Comparison of ENCODE assay signal across 23 mouse cellular contexts in the genomic region with DNA sequence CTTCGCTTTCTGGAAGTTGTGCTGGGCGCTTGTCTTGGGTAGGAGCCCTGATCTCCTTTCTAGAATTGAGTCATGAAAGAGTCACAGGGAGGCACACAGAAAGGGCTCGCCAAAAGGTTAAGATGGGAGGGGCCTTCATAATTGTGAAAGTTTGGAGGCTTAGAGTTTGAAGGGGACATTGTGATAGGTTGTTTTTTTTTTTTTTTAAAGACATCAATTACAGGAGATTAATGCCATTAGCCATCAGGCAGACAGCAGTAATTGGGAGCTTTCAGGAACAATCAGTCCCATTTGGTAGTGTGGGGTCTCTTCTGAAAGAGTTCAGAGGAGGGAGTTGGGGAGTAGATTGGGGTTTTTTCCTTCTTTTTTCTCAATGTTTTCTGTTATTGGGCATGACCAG.
"Had no signal": no experiment of that assay in that cellular context is flagged by ENCODE, and none has a peak within 500 bp of the region (broad histone marks: within the 10 kb centered on the region; RNA-seq: fewer than 3 reads in every experiment).

No protein-coding gene starts in this region.

- H3K4me2 ChIP-seq: kidney, embryonic 15.5 days; limb, embryonic 12.5 days; limb, embryonic 15.5 days; liver, embryonic 12.5 days; liver, embryonic 15.5 days; midbrain, embryonic 12.5 days; neural tube, embryonic 13.5 days; stomach, embryonic 15.5 days had no signal

- H3K36me3 ChIP-seq: kidney, embryonic 15.5 days; limb, embryonic 12.5 days; limb, embryonic 15.5 days; liver, embryonic 12.5 days; liver, embryonic 15.5 days; midbrain, embryonic 12.5 days; neural tube, embryonic 13.5 days; stomach, embryonic 15.5 days had no signal

- DNase-seq: kidney, adult 8-10 months; kidney, postnatal 10 days; kidney, postnatal 36 days; layer of hippocampus, postnatal 36 days; left cerebral cortex, postnatal 4 days; lung, adult 2 months; lung, postnatal 14 days; lung, postnatal 4 days; right cerebral cortex, adult 18-20 months; right cerebral cortex, postnatal 25 days; spleen, adult 18-20 months; thymus, postnatal 25 days had no signal

- H3K9ac ChIP-seq: kidney, embryonic 15.5 days; limb, embryonic 12.5 days; limb, embryonic 15.5 days; liver, embryonic 12.5 days; liver, embryonic 15.5 days; midbrain, embryonic 12.5 days; neural tube, embryonic 13.5 days; stomach, embryonic 15.5 days had no signal

- H3K4me3 ChIP-seq: kidney, embryonic 15.5 days; left cerebral cortex, adult 2 months; limb, embryonic 12.5 days; limb, embryonic 15.5 days; liver, embryonic 12.5 days; liver, embryonic 15.5 days; midbrain, embryonic 12.5 days; myocyte; neural tube, embryonic 13.5 days; stomach, embryonic 15.5 days had no signal

- ATAC-seq: liver, embryonic 12.5 days; midbrain, embryonic 16.5 days had no signal

- H3K9me3 ChIP-seq: kidney, embryonic 15.5 days; limb, embryonic 12.5 days; limb, embryonic 15.5 days; liver, embryonic 12.5 days; liver, embryonic 15.5 days; midbrain, embryonic 12.5 days; neural tube, embryonic 13.5 days; stomach, embryonic 15.5 days had no signal

- H3K27me3 ChIP-seq: kidney, embryonic 15.5 days; limb, embryonic 12.5 days; limb, embryonic 15.5 days; liver, embryonic 12.5 days; liver, embryonic 15.5 days; midbrain, embryonic 12.5 days; stomach, embryonic 15.5 days had no signal

- H3K27ac ChIP-seq: kidney, embryonic 15.5 days; left cerebral cortex, adult 2 months; limb, embryonic 12.5 days; limb, embryonic 15.5 days; liver, embryonic 12.5 days; liver, embryonic 15.5 days; midbrain, embryonic 12.5 days; neural tube, embryonic 13.5 days; stomach, embryonic 15.5 days had no signal

- H3K4me1 ChIP-seq: kidney, embryonic 15.5 days; limb, embryonic 15.5 days; liver, embryonic 12.5 days; liver, embryonic 15.5 days; stomach, embryonic 15.5 days had no signal
